Mouse (Mus musculus) ES-E14 (cell line): ENCODE measurements around the gene Mprip.

ENCODE experiments used
- HCFC1 ChIP-seq: IDR thresholded peaks from 2 replicates; pipeline ENCODE4 v1.6.1; 2012; ENCODE audit warnings: low read length, inconsistent platforms, borderline replicate concordance; ENCODE audit not compliant: insufficient read depth
- MAFK ChIP-seq: IDR thresholded peaks from 2 replicates; pipeline ENCODE4 v1.6.1; 2014; ENCODE audit warnings: mild to moderate bottlenecking, low read depth, low read length, inconsistent platforms; ENCODE audit not compliant: insufficient read depth
- ZC3H11A ChIP-seq: IDR thresholded peaks from 2 replicates; pipeline ENCODE4 v1.6.1; 2012; ENCODE audit warnings: low read depth, mild to moderate bottlenecking, inconsistent platforms, low read length, borderline replicate concordance
- ZNF384 ChIP-seq: IDR thresholded peaks from 2 replicates; pipeline ENCODE4 v1.6.1; 2012; ENCODE audit warnings: low read depth, low read length, inconsistent platforms

- TF ChIP-seq ZNF384 (no peak), HCFC1 (no peak), MAFK (no peak), ZC3H11A (no peak)
Observed at GRCm38 (mm10) chr11:59756351-59756750, 95.2 kb downstream of the Mprip start.
